Mouse (Mus musculus) bone marrow macrophage, adult 2 months (primary cell): Measurements from ENCODE around the gene Npr3. TPM values are rescaled to one million over a fixed set of nuclear protein-coding genes. Genes with fewer than 3 reads are reported as not detected.

Experiments
- H3K27ac ChIP-seq: 2 replicates; pipeline ENCODE4 v1.5.1; 2012; ENCODE audit warnings: low read depth, low read length; ENCODE audit not compliant: insufficient read depth
- H3K4me1 ChIP-seq: 2 replicates; pipeline ENCODE4 v1.6.1; 2012; ENCODE audit warnings: low read length; ENCODE audit not compliant: control insufficient read depth, insufficient read depth
- H3K4me3 ChIP-seq: 2 replicates; pipeline ENCODE4 v1.5.1; 2012; ENCODE audit warnings: mild to moderate bottlenecking, low read length, moderate library complexity; ENCODE audit not compliant: insufficient read depth
- CTCF ChIP-seq: IDR thresholded peaks from 2 replicates; pipeline ENCODE4 v1.5.1; 2012; ENCODE audit warnings: low read depth, mild to moderate bottlenecking, low read length, moderate library complexity
- POLR2A ChIP-seq: IDR thresholded peaks from 2 replicates; pipeline ENCODE4 v1.6.1; 2012; ENCODE audit warnings: mild to moderate bottlenecking, low read depth, low read length, borderline replicate concordance
- polyA plus RNA-seq: library from polyadenylated mRNA; stranded (reverse); fragments of >200 nt; gene quantifications from 2 replicates; pipeline ENCODE4 v1.2.4, GENCODE M21; 2012; ENCODE audit not compliant: missing spikeins, insufficient read depth, insufficient read length

The Npr3 gene
- polyA plus RNA-seq, 1 experiment: 0.19 TPM

DNA sequence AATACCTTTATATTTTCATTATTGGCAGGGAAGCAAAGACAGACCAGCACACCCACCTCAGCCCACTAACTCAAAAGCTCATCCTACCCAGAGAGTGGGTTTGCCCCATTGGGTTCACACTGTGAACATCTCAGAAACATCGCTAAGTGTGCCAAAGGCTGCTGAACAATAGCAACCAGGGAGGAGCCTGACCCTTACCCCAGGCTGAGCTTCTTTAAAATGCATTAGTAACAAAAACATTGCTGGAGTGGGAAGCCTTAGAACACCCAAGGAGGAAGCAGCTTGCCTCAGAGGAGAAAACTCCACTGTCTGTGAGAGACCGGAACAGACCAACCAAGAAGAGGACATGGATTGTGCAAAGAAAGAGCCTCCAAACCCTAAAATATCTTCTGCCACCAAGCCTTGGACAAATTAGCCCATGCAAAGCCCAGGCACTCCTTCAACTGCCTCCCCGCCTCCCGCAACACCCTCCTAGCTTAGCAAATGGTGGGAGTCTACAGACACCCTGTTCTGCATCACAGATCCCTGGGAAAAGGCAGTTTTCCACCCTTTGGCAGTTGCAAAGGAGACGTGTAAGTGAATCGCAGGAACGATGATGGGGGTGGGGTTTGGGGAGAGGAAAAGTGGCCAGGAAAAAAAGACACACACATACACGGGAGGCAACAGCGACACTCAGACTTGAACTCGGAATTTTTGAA, 24.4 kb downstream of the Npr3 start:
- no peak overlapping the region for H3K27ac ChIP-seq
- H3K4me3 ChIP-seq: no peak overlapping the region
- no peaks in the 10 kb centered on the region for H3K4me1 ChIP-seq
- TF ChIP-seq CTCF (no peak), POLR2A (no peak)

DNA sequence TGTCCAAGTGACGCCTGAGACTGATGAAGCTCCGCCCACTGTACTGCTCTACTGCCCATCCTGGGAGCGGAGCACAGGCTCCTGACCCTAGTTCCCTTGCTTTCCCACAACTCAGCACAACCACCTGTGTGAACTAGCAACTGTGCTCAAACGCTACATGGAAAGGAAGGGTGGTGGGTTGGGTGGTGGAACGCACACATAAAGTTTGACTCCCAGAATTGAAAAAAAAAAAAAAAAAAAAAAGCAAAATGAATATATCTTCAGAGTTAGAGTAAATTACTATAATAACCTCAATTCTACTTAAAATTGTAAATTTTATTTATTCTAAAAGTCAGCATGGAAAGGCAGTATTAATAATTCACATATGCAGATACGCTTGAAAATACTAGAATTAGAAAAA, 25.3 kb downstream of the Npr3 start:
- no peak overlapping the region for H3K4me3 ChIP-seq
- H3K4me1 ChIP-seq: no peaks in the 10 kb centered on the region
- TF ChIP-seq CTCF: no peak
- TF ChIP-seq POLR2A: no peak
- H3K27ac ChIP-seq: no peak overlapping the region

DNA sequence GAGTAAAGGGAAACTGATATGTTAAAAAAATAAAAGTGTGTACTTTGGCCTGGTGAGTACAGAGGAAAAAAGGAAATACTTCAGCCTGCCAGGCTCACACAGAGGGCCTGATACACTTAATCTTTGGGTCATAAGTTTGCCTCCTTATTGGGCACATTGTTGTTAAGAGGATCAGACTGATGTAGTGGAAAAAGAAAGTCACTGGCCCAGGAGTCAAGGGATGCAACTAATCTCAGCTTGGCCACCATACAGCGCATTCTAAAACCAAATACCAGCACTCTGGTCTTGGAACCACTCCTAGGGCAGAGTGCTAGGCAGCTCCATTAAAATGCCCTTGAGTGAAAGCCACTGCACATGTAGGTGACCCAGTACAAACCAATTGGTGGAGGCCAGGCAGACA, 28.8 kb downstream of the Npr3 start:
- H3K27ac ChIP-seq: no peak overlapping the region
- no peaks in the 10 kb centered on the region for H3K4me1 ChIP-seq
- TF ChIP-seq CTCF: no peak
- no peak for TF ChIP-seq POLR2A
- no peak overlapping the region for H3K4me3 ChIP-seq

DNA sequence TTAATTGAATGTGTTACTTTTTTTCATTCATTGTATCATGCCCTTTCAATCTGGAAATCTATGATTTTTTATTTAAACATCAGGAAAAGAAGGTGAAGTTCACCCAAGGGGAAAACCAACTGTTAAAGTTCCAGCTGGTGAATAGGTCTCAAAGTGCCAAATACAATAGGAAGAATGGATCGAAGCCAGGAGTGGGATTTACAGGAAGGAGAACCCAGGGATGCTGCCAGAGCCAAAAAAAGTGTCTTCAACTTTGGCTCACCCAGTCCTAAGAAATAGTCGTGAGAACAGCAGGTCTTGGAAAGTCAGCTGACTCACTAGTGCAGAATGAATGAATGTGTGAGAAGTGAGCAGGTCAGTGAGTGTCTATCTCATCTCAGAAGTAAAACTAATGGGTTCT, 29.8 kb downstream of the Npr3 start:
- H3K27ac ChIP-seq: no peak overlapping the region
- H3K4me1 ChIP-seq: no peaks in the 10 kb centered on the region
- no peak overlapping the region for H3K4me3 ChIP-seq
- TF ChIP-seq POLR2A (no peak), CTCF (no peak)

DNA sequence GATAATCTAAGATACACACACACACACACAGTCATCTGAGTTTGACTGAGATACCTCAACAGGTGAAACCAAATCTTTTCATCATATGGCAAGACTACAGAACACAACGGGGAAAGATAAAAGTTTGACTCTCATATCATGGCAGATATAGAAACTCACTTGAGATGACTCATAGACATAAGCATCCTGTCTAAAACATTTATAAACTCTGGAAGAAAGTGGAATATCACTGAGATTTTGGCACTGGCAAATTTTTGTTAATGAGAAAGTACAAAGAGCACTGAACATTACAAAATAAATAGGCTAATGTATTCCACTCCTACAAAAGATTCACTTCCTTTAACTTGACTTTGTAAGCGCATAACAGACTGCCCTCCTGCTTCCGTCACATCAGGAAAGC, 40.2 kb downstream of the Npr3 start:
- Histone ChIP-seq H3K27ac (no peak overlapping the region), H3K4me1 (no peaks in the 10 kb centered on the region), H3K4me3 (no peak overlapping the region)
- TF ChIP-seq CTCF (no peak), POLR2A (no peak)

DNA sequence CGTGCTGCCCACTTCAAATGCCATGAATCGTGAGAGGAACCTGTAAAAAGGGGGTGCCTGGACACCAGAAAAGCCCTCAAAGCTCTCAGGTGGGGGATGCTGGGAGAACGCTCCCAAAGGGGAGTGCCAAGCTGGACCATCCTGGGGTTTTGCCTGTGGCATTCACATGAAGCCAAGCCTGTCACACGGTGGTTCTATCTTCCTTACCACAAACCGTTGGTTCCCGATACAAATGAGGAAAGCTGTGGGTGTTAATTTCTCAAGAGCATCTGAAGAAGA, 43.6 kb downstream of the Npr3 start:
- no peak overlapping the region for H3K4me3 ChIP-seq
- no peaks in the 10 kb centered on the region for H3K4me1 ChIP-seq
- no peak overlapping the region for H3K27ac ChIP-seq
- TF ChIP-seq CTCF (no peak), POLR2A (no peak)

DNA sequence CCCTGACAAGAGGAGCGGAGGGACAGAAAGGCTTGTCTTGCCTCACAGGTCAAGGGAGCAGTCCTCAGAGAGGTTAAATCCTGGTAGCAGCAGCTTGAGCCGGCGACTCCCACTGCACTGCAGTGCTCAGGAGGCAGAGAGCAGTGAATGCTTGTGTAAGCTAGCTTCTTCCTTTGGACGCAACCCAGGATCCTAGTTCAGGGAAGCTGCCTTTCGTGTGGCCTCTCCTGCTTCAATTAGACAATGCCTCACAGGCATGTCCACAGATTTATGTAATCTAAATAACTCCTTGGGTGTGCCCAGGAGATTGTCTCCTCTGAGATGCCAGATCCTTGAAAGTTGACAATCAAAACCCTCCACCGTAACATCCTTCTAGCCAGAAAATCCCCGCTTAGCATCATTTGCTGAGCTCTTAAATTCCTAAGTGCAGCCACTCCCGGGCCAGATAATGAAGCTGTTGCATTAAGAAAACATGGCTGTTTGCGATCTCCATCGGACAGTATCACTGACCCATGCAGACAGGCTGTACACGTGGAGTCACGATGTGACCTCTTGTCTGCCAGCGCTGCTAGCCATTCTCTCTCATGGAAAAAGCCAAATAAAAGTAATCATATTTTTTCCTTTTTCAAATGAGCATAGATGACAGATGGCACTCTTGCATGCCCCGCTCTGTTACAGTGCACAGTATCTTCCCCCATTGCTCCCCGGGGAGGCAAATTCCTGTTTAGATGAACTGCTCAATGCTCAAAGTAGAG, 44.1 kb downstream of the Npr3 start:
- TF ChIP-seq POLR2A (no peak), CTCF (no peak)
- H3K27ac ChIP-seq: no peak overlapping the region
- H3K4me3 ChIP-seq: no peak overlapping the region
- H3K4me1 ChIP-seq: no peaks in the 10 kb centered on the region

GRCm38 (mm10) chr15:11862253-11862652, 44.8 kb downstream of the Npr3 start:
- TF ChIP-seq POLR2A: no peak
- TF ChIP-seq CTCF: no peak
- Histone ChIP-seq H3K4me1 (no peaks in the 10 kb centered on the region), H3K4me3 (no peak overlapping the region), H3K27ac (no peak overlapping the region)

DNA sequence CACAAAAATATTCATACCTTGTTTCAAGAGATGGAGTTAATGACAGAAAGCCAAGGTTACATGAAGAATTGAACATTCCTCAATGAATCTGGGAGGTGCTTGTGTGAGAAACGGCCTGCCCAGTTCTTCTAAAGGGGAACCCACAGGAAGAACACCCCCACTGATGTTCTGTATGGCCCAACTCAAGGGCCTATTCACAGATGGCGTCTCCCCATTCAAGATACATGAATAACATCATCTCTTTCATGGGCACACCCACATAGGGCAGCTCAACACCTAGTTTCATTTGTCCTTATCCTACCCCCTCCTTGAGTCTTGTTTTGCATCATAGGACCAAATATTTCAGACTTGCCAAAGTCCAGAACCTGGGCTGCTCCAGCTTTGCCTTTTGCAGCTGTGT, 46.8 kb downstream of the Npr3 start:
- Histone ChIP-seq H3K4me1 (no peaks in the 10 kb centered on the region), H3K27ac (no peak overlapping the region), H3K4me3 (no peak overlapping the region)
- TF ChIP-seq POLR2A: no peak
- TF ChIP-seq CTCF: no peak

DNA sequence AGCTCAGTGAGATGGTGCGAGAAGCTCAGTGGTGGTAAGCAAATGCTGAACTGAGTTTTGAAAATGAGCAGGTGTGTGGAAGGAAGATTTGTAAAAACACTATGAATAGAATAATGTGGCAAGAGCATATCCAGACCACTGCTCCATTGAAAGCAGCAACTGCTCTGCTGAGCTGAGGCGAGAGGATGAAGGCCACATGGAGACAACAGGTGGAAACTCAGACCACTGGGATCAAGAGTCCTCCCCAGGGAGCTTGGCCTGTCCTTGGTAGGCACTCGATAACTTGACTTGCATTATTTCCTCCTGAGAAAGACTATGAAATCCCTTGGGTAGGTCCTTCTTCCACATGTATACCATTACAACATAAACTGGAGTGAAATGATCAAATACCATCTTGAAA, 47.3 kb downstream of the Npr3 start:
- Histone ChIP-seq H3K4me3 (no peak overlapping the region), H3K4me1 (no peaks in the 10 kb centered on the region), H3K27ac (no peak overlapping the region)
- no peak for TF ChIP-seq POLR2A
- no peak for TF ChIP-seq CTCF
